ENCODE assay signal across 27 mouse cellular contexts in the genomic region with DNA sequence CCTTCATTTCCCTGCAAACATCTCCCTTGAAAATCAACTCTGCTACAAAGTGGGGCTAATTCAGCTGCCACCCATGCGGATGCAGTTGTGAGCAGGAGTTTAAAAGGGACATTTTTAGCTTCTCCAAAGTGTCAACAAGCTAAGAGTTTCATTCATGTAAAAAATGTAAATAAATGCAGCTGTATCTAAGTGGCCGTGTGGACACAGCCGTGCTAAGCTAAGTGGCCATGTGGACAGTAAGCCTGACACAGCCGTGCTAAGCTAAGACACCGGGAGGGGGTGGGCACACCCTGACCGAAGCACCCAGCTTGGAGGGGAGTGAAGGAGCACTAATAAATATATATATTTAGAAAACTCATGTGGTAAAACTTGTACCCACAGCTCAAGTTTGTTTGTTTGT. TPM values are rescaled to one million over a fixed set of nuclear protein-coding genes. Genes with fewer than 3 reads are reported as not detected.
DNase-seq lines count a peak whose midpoint lies in the region; ATAC-seq and TF ChIP-seq lines count a peak whose summit lies in the region.
"Had no signal": no experiment of that assay in that cellular context is flagged by ENCODE, and none has a peak within 500 bp of the region (broad histone marks: within the 10 kb centered on the region; RNA-seq: fewer than 3 reads in every experiment).

No protein-coding gene starts in this region.

- WGBS in embryonic facial prominence, embryonic 14.5 days, result 78% methylated on average over 6 of the region's 6 CpGs
- WGBS in embryonic facial prominence, embryonic 10.5 days, result 93% methylated on average over 6 of the region's 6 CpGs
- WGBS in heart, embryonic 10.5 days, result 89% methylated on average over 6 of the region's 6 CpGs
- WGBS in heart, adult 2 months, result 84% methylated on average over 6 of the region's 6 CpGs

- ATAC-seq in embryonic facial prominence, embryonic 14.5 days (ENCODE audit: low read depth), result no peak
- ATAC-seq: forebrain, embryonic 15.5 days; hindbrain, embryonic 16.5 days had no signal

- no peaks in the 10 kb centered on the region for H3K27me3 ChIP-seq in embryonic facial prominence, embryonic 14.5 days (replicated peaks; ENCODE audit: control insufficient read depth, insufficient read depth, low read length)
- H3K27me3 ChIP-seq in embryonic facial prominence, embryonic 10.5 days (replicated peaks; ENCODE audit: low read depth, poor library complexity, severe bottlenecking), result no peaks in the 10 kb centered on the region
- H3K27me3 ChIP-seq in heart, embryonic 10.5 days (ENCODE audit: insufficient read depth, poor library complexity, severe bottlenecking), result no peaks in the 10 kb centered on the region
- no peaks in the 10 kb centered on the region for H3K27me3 ChIP-seq in heart, adult 2 months (ENCODE audit: control insufficient read depth, insufficient read depth, low read length)
- H3K27me3 ChIP-seq: embryonic facial prominence, embryonic 12.5 days; forebrain, embryonic 12.5 days; forebrain, embryonic 15.5 days; heart, embryonic 12.5 days; heart, embryonic 15.5 days; hindbrain, embryonic 13.5 days had no signal

- no peak for TF ChIP-seq EP300 in heart, adult 2 months (IDR thresholded peaks at IDR 0.05; ENCODE audit: insufficient read depth, low read depth, low read length)

- DNase-seq in embryonic facial prominence, embryonic 14.5 days (ENCODE audit: low spot score), result peak; percentile 13
- no peak for DNase-seq in embryonic facial prominence, embryonic 10.5 days (ENCODE audit: low spot score)
- peak; percentile 55 for DNase-seq in heart, embryonic 10.5 days (ENCODE audit: low spot score)
- no peak for DNase-seq in heart, adult 2 months
- peak; percentile 29 for DNase-seq in testis, postnatal 10 days (ENCODE audit: low spot score)
- DNase-seq in testis, postnatal 14 days (ENCODE audit: low spot score), result no peak
- DNase-seq in right cerebral cortex, postnatal 25 days, result no peak
- DNase-seq: adrenal gland, adult 8-10 months; adrenal gland, postnatal 25 days; cerebellum, adult 18-20 months; cerebellum, adult 9-10 months; cerebellum, postnatal 14 days; gastrocnemius, adult 2 months; gastrocnemius, postnatal 14 days; heart, postnatal 10 days; heart, postnatal 36 days had no signal

- intact Hi-C loops in heart, adult 2 months (cut with DNase I), result no loop called here

- no peaks in the 10 kb centered on the region for H3K4me1 ChIP-seq in embryonic facial prominence, embryonic 14.5 days (ENCODE audit: control insufficient read depth, insufficient read depth, low read length)
- H3K4me1 ChIP-seq in embryonic facial prominence, embryonic 10.5 days, result no peaks in the 10 kb centered on the region
- H3K4me1 ChIP-seq in heart, embryonic 10.5 days, result peaks cover 8% of the 10 kb centered on the region; the same call in 1 of the 2 replicates
- no peaks in the 10 kb centered on the region for H3K4me1 ChIP-seq in heart, adult 2 months (ENCODE audit: control insufficient read depth, insufficient read depth, low read length)
- H3K4me1 ChIP-seq: embryonic facial prominence, embryonic 12.5 days; forebrain, embryonic 12.5 days; forebrain, embryonic 15.5 days; heart, embryonic 12.5 days; heart, embryonic 15.5 days; hindbrain, embryonic 10.5 days; hindbrain, embryonic 13.5 days had no signal

- no peaks in the 10 kb centered on the region for H3K9me3 ChIP-seq in embryonic facial prominence, embryonic 14.5 days (ENCODE audit: control insufficient read depth, low read length)
- H3K9me3 ChIP-seq in embryonic facial prominence, embryonic 10.5 days, result no peaks in the 10 kb centered on the region
- H3K9me3 ChIP-seq in heart, embryonic 10.5 days, result no peaks in the 10 kb centered on the region
- H3K9me3 ChIP-seq: embryonic facial prominence, embryonic 12.5 days; forebrain, embryonic 12.5 days; forebrain, embryonic 15.5 days; heart, embryonic 12.5 days; heart, embryonic 15.5 days; hindbrain, embryonic 10.5 days; hindbrain, embryonic 13.5 days had no signal

- H3K79me2 ChIP-seq in heart, adult 2 months (replicated peaks; ENCODE audit: control insufficient read depth, insufficient read depth, low read length), result no peaks in the 10 kb centered on the region

- no peak for TF ChIP-seq CTCF in heart, adult 2 months (IDR thresholded peaks at IDR 0.05)

- no peak overlapping the region for H3K9ac ChIP-seq in embryonic facial prominence, embryonic 14.5 days (ENCODE audit: low read depth, low read length)
- no peak overlapping the region for H3K9ac ChIP-seq in heart, adult 2 months (ENCODE audit: low read depth, low read length)
- H3K9ac ChIP-seq: embryonic facial prominence, embryonic 12.5 days; forebrain, embryonic 12.5 days; forebrain, embryonic 15.5 days; heart, embryonic 12.5 days; heart, embryonic 15.5 days; hindbrain, embryonic 13.5 days had no signal

- no peak for TF ChIP-seq POLR2A in heart, adult 2 months (IDR thresholded peaks at IDR 0.05; ENCODE audit: insufficient read depth, low read depth, low read length)

- H3K36me3 ChIP-seq in embryonic facial prominence, embryonic 14.5 days (ENCODE audit: control insufficient read depth, insufficient read depth, low read length), result no peaks in the 10 kb centered on the region
- no peaks in the 10 kb centered on the region for H3K36me3 ChIP-seq in embryonic facial prominence, embryonic 10.5 days (replicated peaks)
- no peaks in the 10 kb centered on the region for H3K36me3 ChIP-seq in heart, embryonic 10.5 days
- no peaks in the 10 kb centered on the region for H3K36me3 ChIP-seq in heart, adult 2 months (ENCODE audit: control insufficient read depth, insufficient read depth, low read length)
- H3K36me3 ChIP-seq: embryonic facial prominence, embryonic 12.5 days; forebrain, embryonic 12.5 days; forebrain, embryonic 15.5 days; heart, embryonic 12.5 days; heart, embryonic 15.5 days; hindbrain, embryonic 10.5 days; hindbrain, embryonic 13.5 days had no signal

- no peak overlapping the region for H3K27ac ChIP-seq in embryonic facial prominence, embryonic 14.5 days (replicated peaks; ENCODE audit: low read depth, low read length)
- no peak overlapping the region for H3K27ac ChIP-seq in embryonic facial prominence, embryonic 10.5 days (replicated peaks)
- H3K27ac ChIP-seq in heart, embryonic 10.5 days, result no peak overlapping the region
- no peak overlapping the region for H3K27ac ChIP-seq in heart, adult 2 months
- H3K27ac ChIP-seq: embryonic facial prominence, embryonic 12.5 days; forebrain, embryonic 12.5 days; forebrain, embryonic 15.5 days; gastrocnemius, adult 2 months; heart, embryonic 15.5 days; hindbrain, embryonic 10.5 days; hindbrain, embryonic 13.5 days had no signal

- H3K4me2 ChIP-seq in embryonic facial prominence, embryonic 14.5 days (ENCODE audit: low read depth, low read length), result no peak overlapping the region
- H3K4me2 ChIP-seq: embryonic facial prominence, embryonic 12.5 days; forebrain, embryonic 12.5 days; forebrain, embryonic 15.5 days; heart, embryonic 12.5 days; heart, embryonic 15.5 days; hindbrain, embryonic 13.5 days had no signal

- no peak overlapping the region for H3K4me3 ChIP-seq in embryonic facial prominence, embryonic 14.5 days (ENCODE audit: low read depth, low read length)
- H3K4me3 ChIP-seq in embryonic facial prominence, embryonic 10.5 days, result no peak overlapping the region
- H3K4me3 ChIP-seq in heart, embryonic 10.5 days, result no peak overlapping the region
- no peak overlapping the region for H3K4me3 ChIP-seq in heart, adult 2 months
- H3K4me3 ChIP-seq: embryonic facial prominence, embryonic 12.5 days; erythroblast, embryonic 14.5 days; forebrain, embryonic 12.5 days; forebrain, embryonic 15.5 days; gastrocnemius, adult 2 months; heart, embryonic 12.5 days; heart, embryonic 15.5 days; hindbrain, embryonic 10.5 days; hindbrain, embryonic 13.5 days had no signal

RNA-seq across cellular contexts. Expression of a gene that starts 52.6 kb away (rescaled TPM):
- polyA plus RNA-seq in embryonic facial prominence, embryonic 14.5 days (2014; fragmentation: Nextera tagmentation; extraction: Ambion mirVana), result 1.3 and 1.6 TPM in 2 replicates
- polyA plus RNA-seq in embryonic facial prominence, embryonic 10.5 days (2016; fragmentation: Nextera tagmentation; extraction: Ambion mirVana), result 0.24 and 0.57 TPM in 2 replicates
- polyA plus RNA-seq in heart, embryonic 10.5 days (2016; fragmentation: Nextera tagmentation; extraction: Ambion mirVana), result 0.14 and 0.23 TPM in 2 replicates
- total RNA-seq in heart, adult 2 months (2021), result not detected
- polyA plus RNA-seq in heart, adult 2 months (2012; rRNA removed), result 0.04 TPM in 1 of 2 replicates, not detected in the other
- total RNA-seq: adrenal gland, postnatal 25 days; gastrocnemius, adult 2 months; heart, adult 8-10 months; heart, postnatal 10 days; heart, postnatal 36 days had no signal
- polyA plus RNA-seq: activated CD4-positive, CD25-positive, alpha-beta regulatory T cell, adult 4 months; erythroblast, embryonic 14.5 days had no signal

Comparison
In these comparisons a context has a peak if more than half of its experiments do, and no peak if none do; other contexts are left out.
1. DNase-seq: peak in embryonic facial prominence, embryonic 14.5 days (single experiment), heart, embryonic 10.5 days (single experiment) and testis, postnatal 10 days (single experiment); none in embryonic facial prominence, embryonic 10.5 days (single experiment), heart, adult 2 months (0 of 2), testis, postnatal 14 days (single experiment) and right cerebral cortex, postnatal 25 days (single experiment).